Mouse (Mus musculus) kidney, adult 2 months (tissue): ENCODE measurements at regions not wholly inside any gene's neighbourhood (a gene's known extent, or its start where the extent isn't known, plus 50 kb on each side); places are given as distances from the start of the nearest gene placed in this dataset.

Experiments
- CTCF ChIP-seq: fragments of 200-500 bp; conservative IDR thresholded peaks from 2 replicates; pipeline ENCODE4 v1.5.1; 2011; ENCODE audit warnings: low read depth, mild to moderate bottlenecking, control low read depth, low read length, moderate library complexity, mixed read lengths; ENCODE audit not compliant: insufficient read depth, insufficient read length
- POLR2A ChIP-seq: fragments of 200-500 bp; IDR thresholded peaks from one replicate; pipeline ENCODE4 v1.6.1; 2011; ENCODE audit warnings: low read depth, low read length, control low read depth

GRCm38 (mm10) chr13:37240048-37240447 lies 105.0 kb upstream of the Ly86 start:
- TF ChIP-seq CTCF (no peak), POLR2A (no peak)
